Mouse (Mus musculus) hindbrain, embryonic 11.5 days (tissue): ENCODE measurements around the gene Il1rl2. TPM values are rescaled to one million over a fixed set of nuclear protein-coding genes. Genes with fewer than 3 reads are reported as not detected.

ENCODE experiments used
- ATAC-seq: fragments of 200-750 bp; cut with Nextera tagmentation; 2 replicates; pipeline ENCODE4 v1.8.0; 2017; ENCODE audit warnings: mild to moderate bottlenecking, moderate TSS enrichment, moderate library complexity; ENCODE audit not compliant: low FRiP score
- DNase-seq: peaks from one replicate; pipeline ENCODE4 v3.0.0-alpha.2; 2015; ENCODE audit warnings: low spot score
- H3K27ac ChIP-seq: fragments of 300-500 bp; sonication (generic); 2 replicates; pipeline ENCODE4 v1.5.1; 2014; ENCODE audit warnings: mild to moderate bottlenecking, low read depth, low read length
- H3K27me3 ChIP-seq: fragments of 300-500 bp; sonication (generic); 2 replicates; pipeline ENCODE4 v1.6.1; 2014; ENCODE audit warnings: mild to moderate bottlenecking, low read length, moderate library complexity, mixed read lengths; ENCODE audit not compliant: control insufficient read depth, insufficient read depth
- H3K36me3 ChIP-seq: fragments of 300-500 bp; sonication (generic); 2 replicates; pipeline ENCODE4 v1.6.1; 2014; ENCODE audit warnings: mild to moderate bottlenecking, low read length, moderate library complexity, mixed read lengths; ENCODE audit not compliant: control insufficient read depth, insufficient read depth
- H3K4me1 ChIP-seq: fragments of 300-500 bp; sonication (generic); replicated peaks from 2 replicates; pipeline ENCODE4 v1.6.1; 2014; ENCODE audit warnings: low read length, mixed read lengths; ENCODE audit not compliant: control insufficient read depth, insufficient read depth
- H3K4me2 ChIP-seq: fragments of 300-500 bp; sonication (generic); replicated peaks from 2 replicates; pipeline ENCODE4 v1.6.1; 2014; ENCODE audit warnings: mild to moderate bottlenecking, low read depth, low read length
- H3K4me3 ChIP-seq: fragments of 300-500 bp; sonication (generic); 2 replicates; pipeline ENCODE4 v1.5.1; 2014; ENCODE audit warnings: low read depth, low read length
- H3K9ac ChIP-seq: fragments of 300-500 bp; sonication (generic); 2 replicates; pipeline ENCODE4 v1.6.1; 2014; ENCODE audit warnings: low read depth, low read length
- H3K9me3 ChIP-seq: fragments of 300-500 bp; sonication (generic); 2 replicates; pipeline ENCODE4 v1.6.1; 2016; ENCODE audit warnings: low read length; ENCODE audit not compliant: control insufficient read depth
- WGBS: fragments of 180-500 bp; shearing (Covaris S2); extraction: QIAGEN DNeasy Blood & Tissue Kit; methylation state at CpG from one replicate; pipeline ENCODE4 v1.1.7; 2014; 5-methylcytosine and 5-hydroxymethylcytosine counted together
- polyA plus RNA-seq: library from polyadenylated mRNA; unstranded; fragments of >200 nt; fragmentation: Nextera tagmentation; extraction: Ambion mirVana; gene quantifications from 2 replicates; pipeline ENCODE4 v1.2.1, GENCODE M21; 2014

Il1rl2 gene
- polyA plus RNA-seq, result 1.2 and 1.6 TPM in 2 replicates

GRCm38 (mm10) chr1:40324457-40324856 is at the start of gene Il1rl2:
Il1rl2 (plus strand) TSS chr1:40324610.
- H3K36me3 ChIP-seq, result no peaks in the 10 kb centered on the region
- peak within 1 kb of the TSS; percentile 35 for H3K4me3 ChIP-seq
- peak within 1 kb of the TSS; percentile 1; the same call in 1 of the 2 replicates for H3K9ac ChIP-seq
- H3K9me3 ChIP-seq, result no peaks in the 10 kb centered on the region
- H3K4me2 ChIP-seq, result peak within 1 kb of the TSS; percentile 58
- no peak within 1 kb of the TSS for H3K27ac ChIP-seq
- DNase-seq (peak; percentile 38), ATAC-seq (no peak)
- WGBS, result 41% methylated on average over 6 of the region's 6 CpGs
- peaks cover 15% of the 10 kb centered on the region for H3K27me3 ChIP-seq
- no peaks in the 10 kb centered on the region for H3K4me1 ChIP-seq

DNA sequence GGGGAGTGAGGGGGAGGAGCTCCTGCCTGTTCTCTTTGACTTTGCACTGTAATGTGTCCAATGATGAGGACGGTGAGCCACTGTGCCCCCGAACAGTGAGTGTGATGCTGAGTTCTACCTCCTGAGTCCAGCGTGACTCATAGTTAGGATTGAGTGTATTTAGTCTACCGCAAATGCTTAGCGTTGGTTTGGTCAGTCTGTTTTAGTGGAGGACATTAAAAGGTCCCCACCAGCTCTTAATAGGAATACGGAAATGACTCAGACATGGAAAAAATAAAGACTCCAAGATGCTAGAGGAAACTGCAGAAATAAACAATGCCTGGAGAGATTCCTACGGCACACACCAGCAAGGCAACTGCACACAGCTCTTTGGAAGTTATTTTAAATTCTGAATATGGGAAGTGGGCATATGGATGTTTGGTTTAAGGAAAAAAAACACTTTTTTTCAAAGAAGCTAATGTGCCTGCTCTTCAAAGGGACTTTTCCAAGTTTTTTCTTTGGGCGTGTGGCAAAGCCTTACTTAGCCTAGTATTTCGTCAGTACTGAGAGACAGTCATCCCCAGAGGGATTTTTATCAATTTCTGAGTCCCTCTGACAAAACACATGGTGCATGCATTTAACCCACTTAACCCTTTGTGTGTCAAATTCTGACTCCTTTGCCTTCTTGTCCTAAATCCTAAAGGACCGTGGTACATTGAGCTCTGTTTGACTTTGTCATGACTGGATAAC is 49.0 kb upstream of the Il1rl2 start:
- no peaks in the 10 kb centered on the region for H3K36me3 ChIP-seq
- H3K4me3 ChIP-seq, result no peak overlapping the region
- no peaks in the 10 kb centered on the region for H3K4me1 ChIP-seq
- H3K27ac ChIP-seq, result no peak overlapping the region
- DNase-seq, result no peak
- no peak overlapping the region for H3K9ac ChIP-seq
- 83% methylated on average over 10 of the region's 10 CpGs for WGBS
- H3K9me3 ChIP-seq, result no peaks in the 10 kb centered on the region
- no peaks in the 10 kb centered on the region for H3K27me3 ChIP-seq
- no peak for ATAC-seq
- H3K4me2 ChIP-seq, result no peak overlapping the region

DNA sequence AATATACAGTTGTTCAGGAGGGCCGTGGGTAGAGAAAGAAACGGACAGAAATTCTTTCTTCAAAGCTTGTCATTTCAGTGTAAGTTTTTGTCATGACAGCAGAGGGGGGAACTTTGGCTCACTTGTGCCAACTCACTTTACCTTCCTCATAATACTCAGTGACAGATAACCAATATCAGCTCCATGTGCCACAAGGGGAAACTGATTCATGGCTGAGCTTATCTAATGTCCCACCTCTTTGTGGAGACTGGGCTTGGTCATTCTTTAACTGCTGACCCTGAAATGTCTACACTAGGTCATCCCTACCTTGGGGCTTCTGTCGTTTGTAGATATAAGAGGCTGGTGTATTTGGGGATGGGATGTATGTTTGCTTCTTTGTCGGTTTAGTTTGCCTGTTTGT is 46.5 kb upstream of the Il1rl2 start:
- DNase-seq (no peak), ATAC-seq (no peak)
- Histone ChIP-seq H3K9me3 (no peaks in the 10 kb centered on the region), H3K27ac (no peak overlapping the region), H3K27me3 (no peaks in the 10 kb centered on the region), H3K4me3 (no peak overlapping the region), H3K36me3 (no peaks in the 10 kb centered on the region), H3K4me1 (no peaks in the 10 kb centered on the region), H3K4me2 (no peak overlapping the region), H3K9ac (no peak overlapping the region)
- whole genome bisulfite sequencing, result 95% methylated on average over 4 of the region's 4 CpGs

- DNase-seq (no peak), ATAC-seq (no peak)
- Histone ChIP-seq H3K27me3 (no peaks in the 10 kb centered on the region), H3K9me3 (no peaks in the 10 kb centered on the region), H3K4me2 (no peak overlapping the region), H3K4me3 (no peak overlapping the region), H3K27ac (no peak overlapping the region), H3K36me3 (no peaks in the 10 kb centered on the region), H3K4me1 (no peaks in the 10 kb centered on the region), H3K9ac (no peak overlapping the region)
- WGBS, result 88% methylated on average over 2 of the region's 2 CpGs
Observed at GRCm38 (mm10) chr1:40278720-40279119, 45.7 kb upstream of the Il1rl2 start.

DNA sequence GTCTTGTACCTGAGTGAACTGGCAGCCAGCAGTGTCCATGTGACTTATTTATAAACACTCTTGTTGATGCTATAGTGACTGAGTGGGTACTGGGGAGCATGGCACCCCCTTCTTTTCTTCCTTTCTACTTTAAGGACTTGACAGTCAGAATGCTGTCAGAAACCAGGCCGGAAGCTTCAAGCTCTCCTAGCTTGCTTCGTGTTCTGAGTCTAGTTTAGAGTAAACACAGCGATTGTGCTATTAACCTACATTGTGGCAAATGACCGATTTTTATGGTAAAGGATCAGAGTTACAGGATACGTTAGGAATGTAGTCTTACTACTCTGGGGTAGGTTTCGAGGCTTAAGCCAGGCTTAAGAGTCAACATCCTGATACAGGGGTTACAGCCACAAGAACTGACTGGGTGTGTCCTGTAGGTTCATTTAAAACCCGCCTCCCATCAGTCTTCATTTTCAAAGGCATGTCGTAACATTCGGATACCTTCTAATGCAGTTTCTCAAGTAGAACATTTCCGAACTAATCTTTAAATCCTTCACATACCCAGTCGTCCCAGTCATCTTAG is 45.1 kb upstream of the Il1rl2 start:
- Histone ChIP-seq H3K4me3 (no peak overlapping the region), H3K9ac (no peak overlapping the region), H3K4me2 (no peak overlapping the region), H3K4me1 (no peaks in the 10 kb centered on the region), H3K27me3 (no peaks in the 10 kb centered on the region), H3K27ac (no peak overlapping the region), H3K9me3 (no peaks in the 10 kb centered on the region), H3K36me3 (no peaks in the 10 kb centered on the region)
- WGBS, result 89% methylated on average over 11 of the region's 11 CpGs
- DNase-seq (no peak), ATAC-seq (no peak)

DNA sequence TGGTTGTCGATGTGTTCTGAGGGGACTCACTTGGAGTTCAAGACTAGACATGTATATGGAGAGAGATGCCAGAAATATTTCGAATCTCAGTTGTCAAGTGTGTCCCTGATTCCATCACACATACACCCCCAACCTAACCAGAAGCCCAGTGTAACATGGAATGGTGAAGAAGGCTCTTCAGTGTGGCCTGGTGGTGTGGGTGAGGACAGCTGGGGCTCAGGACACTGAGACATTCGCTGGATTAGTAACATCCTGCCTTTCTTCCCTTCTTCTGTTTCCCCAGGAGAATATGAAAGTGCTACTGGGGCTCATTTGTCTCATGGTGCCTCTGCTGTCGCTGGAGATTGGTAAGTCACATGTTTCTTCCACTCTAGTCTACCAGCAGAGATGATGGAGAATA is 42.5 kb upstream of the Il1rl2 start:
- no peak overlapping the region for H3K4me2 ChIP-seq
- H3K27ac ChIP-seq, result no peak overlapping the region
- no peak overlapping the region for H3K9ac ChIP-seq
- no peaks in the 10 kb centered on the region for H3K27me3 ChIP-seq
- no peak overlapping the region for H3K4me3 ChIP-seq
- 81% methylated on average over 4 of the region's 4 CpGs for WGBS
- no peaks in the 10 kb centered on the region for H3K9me3 ChIP-seq
- no peaks in the 10 kb centered on the region for H3K36me3 ChIP-seq
- H3K4me1 ChIP-seq, result no peaks in the 10 kb centered on the region
- DNase-seq (no peak), ATAC-seq (no peak)

GRCm38 (mm10) chr1:40282394-40282793 is 42.0 kb upstream of the Il1rl2 start:
- DNase-seq (no peak), ATAC-seq (no peak)
- Histone ChIP-seq H3K27me3 (no peaks in the 10 kb centered on the region), H3K9ac (no peak overlapping the region), H3K9me3 (no peaks in the 10 kb centered on the region), H3K27ac (no peak overlapping the region), H3K4me1 (no peaks in the 10 kb centered on the region), H3K4me2 (no peak overlapping the region), H3K4me3 (no peak overlapping the region), H3K36me3 (no peaks in the 10 kb centered on the region)
- WGBS, result 88% methylated on average over 3 of the region's 3 CpGs

- ATAC-seq (no peak), DNase-seq (no peak)
- Histone ChIP-seq H3K9me3 (no peaks in the 10 kb centered on the region), H3K27me3 (no peaks in the 10 kb centered on the region), H3K27ac (no peak overlapping the region), H3K4me3 (no peak overlapping the region), H3K9ac (no peak overlapping the region), H3K36me3 (no peaks in the 10 kb centered on the region), H3K4me1 (no peaks in the 10 kb centered on the region), H3K4me2 (no peak overlapping the region)
- 80% methylated on average over 5 of the region's 5 CpGs for WGBS
Observed at GRCm38 (mm10) chr1:40283995-40284394, 40.4 kb upstream of the Il1rl2 start.
